Mouse (Mus musculus) small intestine, adult 2 months (tissue): ENCODE data around the gene Slc7a5.
A peak's percentile ranks its signal among the peaks of the same experiment; 100 is the strongest.

ENCODE experiments used
- CTCF ChIP-seq: fragments of 200-500 bp; IDR thresholded peaks from 2 replicates; pipeline ENCODE4 v1.5.1; 2012; ENCODE audit warnings: low read depth, mild to moderate bottlenecking, control low read depth, inconsistent platforms, low read length, moderate library complexity, mixed read lengths; ENCODE audit not compliant: insufficient replicate concordance, insufficient read length; ENCODE audit errors: extremely low read depth
- POLR2A ChIP-seq: fragments of 200-500 bp; IDR thresholded peaks from 2 replicates; pipeline ENCODE4 v1.6.1; 2012; ENCODE audit warnings: low read depth, mild to moderate bottlenecking, control low read depth, inconsistent platforms, low read length, moderate library complexity

GRCm38 (mm10) chr8:121949941-121950748 lies 42.7 kb upstream of the Slc7a5 start:
- TF ChIP-seq CTCF, result no peak
- peak; percentile 74 for TF ChIP-seq POLR2A
